Mouse (Mus musculus): Measurements from ENCODE around the gene 2900011O08Rik. TPM values are rescaled to one million over a fixed set of nuclear protein-coding genes. Genes with fewer than 3 reads are reported as not detected.
"Not testable (repeated sequence)": the region's sequence is repeated elsewhere in the genome, so short reads cannot be mapped to it uniquely, and the experiment has no call there.

The 2900011O08Rik gene
- total and polyA plus RNA-seq, 2 experiments from 2014 or later: 169 to 222 TPM

DNA sequence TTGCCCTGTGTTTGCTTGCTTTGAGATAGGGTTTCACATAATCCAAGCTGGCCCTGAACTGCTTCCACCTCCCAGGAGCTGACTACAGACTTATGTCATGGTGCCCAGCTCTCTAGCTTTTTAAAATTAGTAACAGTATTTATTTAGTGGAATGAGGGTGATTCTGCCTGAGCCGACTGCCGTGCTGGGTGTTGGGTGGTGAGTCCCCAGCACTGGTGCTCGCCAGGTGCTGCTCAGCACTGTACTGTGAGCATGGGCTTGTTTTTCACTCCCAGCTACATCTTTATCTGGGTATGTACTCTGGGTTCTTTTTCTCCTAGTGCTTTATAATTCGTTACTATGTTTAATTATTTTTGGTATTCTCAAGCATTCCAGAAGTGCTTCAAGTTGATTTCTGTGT, 41.3 kb upstream of the 2900011O08Rik start:
- no peak overlapping the region for H3K4me3 ChIP-seq (ENCODE audit: low read depth, low read length)
- no peak for TF ChIP-seq CTCF (IDR thresholded peaks at IDR 0.05)
- DNase-seq (ENCODE audit: low spot score): no peak
- H3K9ac ChIP-seq (replicated peaks; ENCODE audit: low read length, poor library complexity, severe bottlenecking): no peak overlapping the region
- H3K36me3 ChIP-seq (ENCODE audit: insufficient read depth, low read length): peaks cover 6% of the 10 kb centered on the region; the same call in 1 of the 2 replicates
- 0 out of 2 replicates have a peak, but pooled peaks cover 5% of the 10 kb centered on the region for H3K4me1 ChIP-seq (ENCODE audit: insufficient read depth, low read length)
- H3K27me3 ChIP-seq (ENCODE audit: insufficient read depth, low read length): no peaks in the 10 kb centered on the region
- ATAC-seq (ENCODE audit: low FRiP score): no peak
- no peaks in the 10 kb centered on the region for H3K9me3 ChIP-seq (ENCODE audit: low read length)
- H3K4me2 ChIP-seq (ENCODE audit: low read depth, low read length, poor library complexity, severe bottlenecking): no peak overlapping the region
- 75% methylated on average over 4 of the region's 4 CpGs for WGBS
- no peak overlapping the region for H3K27ac ChIP-seq (ENCODE audit: low read depth, low read length)

DNA sequence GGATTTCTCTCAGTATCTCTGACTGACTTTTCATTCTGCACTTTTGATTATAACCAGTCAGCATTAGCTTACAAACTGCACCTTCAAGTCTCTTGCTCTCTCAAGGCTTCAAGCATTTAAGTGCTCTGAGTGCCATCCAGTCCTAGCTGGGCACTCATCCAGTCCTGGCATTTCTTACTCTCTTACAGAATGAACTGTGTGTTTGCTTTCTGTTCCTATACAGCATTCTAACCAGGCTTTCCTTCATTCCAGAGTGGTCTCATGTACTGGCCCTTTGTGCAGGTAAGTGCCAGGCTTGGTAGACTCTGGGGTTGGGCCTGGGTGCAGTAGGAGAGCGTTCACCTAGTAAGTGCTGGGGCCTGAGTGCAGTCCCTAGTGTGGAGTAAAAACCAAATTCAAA, 40.1 kb upstream of the 2900011O08Rik start:
- H3K9me3 ChIP-seq (ENCODE audit: low read length): no peaks in the 10 kb centered on the region
- H3K4me1 ChIP-seq (ENCODE audit: insufficient read depth, low read length): 0 out of 2 replicates have a peak, but pooled peaks cover 2% of the 10 kb centered on the region
- H3K9ac ChIP-seq (replicated peaks; ENCODE audit: low read length, poor library complexity, severe bottlenecking): no peak overlapping the region
- DNase-seq (ENCODE audit: low spot score): no peak
- no peak overlapping the region for H3K27ac ChIP-seq (ENCODE audit: low read depth, low read length)
- H3K36me3 ChIP-seq (ENCODE audit: insufficient read depth, low read length): peaks cover 6% of the 10 kb centered on the region; the same call in 1 of the 2 replicates
- no peak for ATAC-seq (ENCODE audit: low FRiP score)
- H3K27me3 ChIP-seq (ENCODE audit: insufficient read depth, low read length): no peaks in the 10 kb centered on the region
- 83% methylated on average over 1 of the region's 1 CpGs for WGBS
- no peak overlapping the region for H3K4me2 ChIP-seq (ENCODE audit: low read depth, low read length, poor library complexity, severe bottlenecking)
- no peak for TF ChIP-seq CTCF (IDR thresholded peaks at IDR 0.05)
- no peak overlapping the region for H3K4me3 ChIP-seq (ENCODE audit: low read depth, low read length)

DNA sequence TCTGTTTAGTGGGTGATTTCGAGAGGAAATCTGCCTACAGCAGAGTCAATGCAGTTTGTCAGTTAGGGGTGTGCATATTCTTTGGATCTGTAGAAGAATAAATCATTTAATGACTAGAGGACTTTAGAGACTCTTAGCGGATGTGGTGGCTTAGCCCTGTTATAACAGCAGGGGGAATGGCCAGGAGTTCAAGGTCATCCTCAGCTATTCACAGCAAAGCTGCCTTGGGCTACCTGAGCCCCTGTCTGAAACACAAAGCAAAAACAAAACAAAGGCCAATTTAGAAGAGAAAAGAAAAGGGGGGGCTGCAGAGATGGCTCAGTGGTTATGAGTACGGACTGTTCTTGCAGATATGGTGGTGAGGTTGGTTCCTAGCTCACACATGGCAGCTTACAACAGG, 35.2 kb upstream of the 2900011O08Rik start:
- no peak overlapping the region for H3K4me2 ChIP-seq (ENCODE audit: low read depth, low read length, poor library complexity, severe bottlenecking)
- 67% methylated on average over 3 of the region's 3 CpGs for WGBS
- H3K4me1 ChIP-seq (ENCODE audit: insufficient read depth, low read length): no peaks in the 10 kb centered on the region
- no peak overlapping the region for H3K4me3 ChIP-seq (ENCODE audit: low read depth, low read length)
- TF ChIP-seq CTCF (IDR thresholded peaks at IDR 0.05): no peak
- peaks cover 6% of the 10 kb centered on the region; the same call in 1 of the 2 replicates for H3K36me3 ChIP-seq (ENCODE audit: insufficient read depth, low read length)
- no peak overlapping the region for H3K27ac ChIP-seq (ENCODE audit: low read depth, low read length)
- H3K9ac ChIP-seq (replicated peaks; ENCODE audit: low read length, poor library complexity, severe bottlenecking): no peak overlapping the region
- ATAC-seq (ENCODE audit: low FRiP score) (no peak), DNase-seq (ENCODE audit: low spot score) (no peak)
- H3K9me3 ChIP-seq (ENCODE audit: low read length): no peaks in the 10 kb centered on the region
- no peaks in the 10 kb centered on the region for H3K27me3 ChIP-seq (ENCODE audit: insufficient read depth, low read length)

DNA sequence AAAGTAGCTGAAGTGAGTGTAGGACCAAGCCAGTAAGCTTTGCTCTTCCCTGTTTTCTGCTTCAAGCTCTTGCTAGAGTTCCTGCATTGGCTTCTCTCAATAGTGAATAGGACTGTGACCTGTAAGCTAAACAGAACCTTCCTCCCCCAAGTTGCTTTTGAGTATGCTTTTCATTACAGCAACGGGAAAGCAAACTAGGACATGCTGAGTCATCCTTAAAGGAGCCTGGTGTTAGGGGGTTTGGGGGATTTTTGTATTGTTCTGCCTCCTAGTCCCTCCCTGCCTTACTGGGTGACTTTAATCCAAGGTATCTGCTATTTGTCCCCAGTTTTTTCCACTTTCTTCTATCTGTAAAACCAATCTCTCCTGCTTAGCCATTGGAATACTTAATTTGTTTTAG, 24.4 kb upstream of the 2900011O08Rik start:
- ATAC-seq (ENCODE audit: low FRiP score): no peak

DNA sequence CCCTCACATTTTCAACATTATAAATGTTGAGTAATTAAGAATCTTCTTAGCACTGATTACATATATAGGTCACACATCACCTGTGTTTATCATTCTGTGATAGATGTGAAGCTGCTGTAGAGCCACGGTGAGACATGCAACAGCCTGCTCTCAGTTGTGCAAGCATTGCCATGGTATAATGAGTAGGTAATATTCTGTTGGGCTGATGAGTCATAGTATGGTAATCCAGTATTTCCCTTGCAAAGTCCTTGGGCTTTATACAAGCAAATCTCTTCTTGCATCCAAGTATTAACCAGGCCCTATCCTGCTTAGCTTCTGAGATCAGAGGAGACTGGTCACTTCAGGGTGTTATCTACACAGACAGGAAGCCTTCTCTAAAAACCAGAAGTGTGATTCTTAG, 17.3 kb upstream of the 2900011O08Rik start:
- H3K4me3 ChIP-seq (ENCODE audit: low read depth, low read length): no peak overlapping the region
- WGBS: 89% methylated on average over 1 of the region's 1 CpGs
- H3K27me3 ChIP-seq (ENCODE audit: insufficient read depth, low read length): no peaks in the 10 kb centered on the region
- no peaks in the 10 kb centered on the region for H3K36me3 ChIP-seq (ENCODE audit: insufficient read depth, low read length)
- H3K4me2 ChIP-seq (ENCODE audit: low read depth, low read length, poor library complexity, severe bottlenecking): no peak overlapping the region
- no peaks in the 10 kb centered on the region for H3K9me3 ChIP-seq (ENCODE audit: low read length)
- H3K27ac ChIP-seq (ENCODE audit: low read depth, low read length): no peak overlapping the region
- no peak for TF ChIP-seq CTCF (IDR thresholded peaks at IDR 0.05)
- no peak overlapping the region for H3K9ac ChIP-seq (replicated peaks; ENCODE audit: low read length, poor library complexity, severe bottlenecking)
- ATAC-seq (ENCODE audit: low FRiP score): no peak
- DNase-seq (ENCODE audit: low spot score): no peak
- H3K4me1 ChIP-seq (ENCODE audit: insufficient read depth, low read length): no peaks in the 10 kb centered on the region

More for the DNA sequence above, 24.4 kb upstream of the 2900011O08Rik start:
- H3K4me1 ChIP-seq (ENCODE audit: insufficient read depth, low read length): no peaks in the 10 kb centered on the region
- WGBS: 21% methylated on average over 1 of the region's 1 CpGs
- H3K4me3 ChIP-seq (ENCODE audit: low read depth, low read length): no peak overlapping the region
- no peak overlapping the region for H3K27ac ChIP-seq (ENCODE audit: low read depth, low read length)
- no peak overlapping the region for H3K9ac ChIP-seq (replicated peaks; ENCODE audit: low read length, poor library complexity, severe bottlenecking)
- no peak for TF ChIP-seq CTCF (IDR thresholded peaks at IDR 0.05)
- no peaks in the 10 kb centered on the region for H3K36me3 ChIP-seq (ENCODE audit: insufficient read depth, low read length)
- H3K27me3 ChIP-seq (ENCODE audit: insufficient read depth, low read length): no peaks in the 10 kb centered on the region
- H3K9me3 ChIP-seq (ENCODE audit: low read length): no peaks in the 10 kb centered on the region
- H3K4me2 ChIP-seq (ENCODE audit: low read depth, low read length, poor library complexity, severe bottlenecking): no peak overlapping the region
- DNase-seq (ENCODE audit: low spot score): no peak

DNA sequence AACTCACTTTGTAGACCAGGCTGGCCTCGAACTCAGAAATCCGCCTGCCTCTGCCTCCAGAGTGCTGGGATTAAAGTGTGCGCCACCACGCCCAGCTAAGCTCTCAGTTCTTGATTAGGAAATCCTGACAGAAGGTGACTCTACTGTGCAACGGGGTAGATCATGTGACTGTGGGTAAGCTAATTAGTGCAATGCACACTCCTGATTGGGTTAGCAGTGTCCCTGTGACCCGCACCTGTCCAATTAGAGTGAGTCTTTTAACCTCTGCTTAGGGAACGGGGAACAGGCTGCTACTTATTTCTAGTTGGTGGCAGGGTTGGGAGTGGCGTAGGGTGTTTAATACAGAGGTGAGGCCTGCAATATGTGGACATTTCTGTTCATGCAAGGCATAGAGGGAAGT, 14.4 kb upstream of the 2900011O08Rik start:
- no peaks in the 10 kb centered on the region for H3K4me1 ChIP-seq (ENCODE audit: insufficient read depth, low read length)
- no peaks in the 10 kb centered on the region for H3K9me3 ChIP-seq (ENCODE audit: low read length)
- ATAC-seq (ENCODE audit: low FRiP score): no peak
- no peaks in the 10 kb centered on the region for H3K27me3 ChIP-seq (ENCODE audit: insufficient read depth, low read length)
- H3K4me2 ChIP-seq (ENCODE audit: low read depth, low read length, poor library complexity, severe bottlenecking): no peak overlapping the region
- DNase-seq (ENCODE audit: low spot score): no peak
- no peak overlapping the region for H3K27ac ChIP-seq (ENCODE audit: low read depth, low read length)
- H3K36me3 ChIP-seq (ENCODE audit: insufficient read depth, low read length): no peaks in the 10 kb centered on the region
- H3K9ac ChIP-seq (replicated peaks; ENCODE audit: low read length, poor library complexity, severe bottlenecking): no peak overlapping the region
- 94% methylated on average over 7 of the region's 8 CpGs for WGBS
- H3K4me3 ChIP-seq (ENCODE audit: low read depth, low read length): no peak overlapping the region
- TF ChIP-seq CTCF (IDR thresholded peaks at IDR 0.05): no peak

DNA sequence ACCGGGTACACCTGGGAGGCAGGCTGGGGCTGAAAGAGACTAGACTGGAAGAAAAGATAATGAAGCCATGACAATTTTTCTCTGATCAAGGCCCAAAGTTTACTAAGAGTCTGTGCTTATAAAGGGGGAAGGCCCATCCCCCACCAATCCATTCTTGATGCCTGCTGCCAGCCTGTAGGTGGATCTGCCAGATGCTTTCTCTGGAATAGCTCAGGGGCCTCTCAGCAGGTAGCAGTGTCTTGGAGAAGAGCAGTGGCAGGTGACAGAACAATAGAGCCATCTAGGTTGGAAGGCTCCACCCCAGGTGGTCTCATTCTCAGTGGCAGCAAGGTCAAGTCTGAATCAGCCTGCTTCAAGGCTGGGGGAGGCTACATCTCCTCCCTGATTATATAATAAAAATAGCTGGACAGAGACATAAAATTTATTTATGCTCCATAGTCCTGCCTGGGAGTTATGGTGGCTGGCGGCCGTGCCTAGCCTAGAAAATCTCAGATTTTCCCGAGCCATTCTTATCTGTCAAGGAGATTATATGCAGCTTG, 10.0 kb upstream of the 2900011O08Rik start:
- not testable (repeated sequence) for H3K36me3 ChIP-seq (ENCODE audit: insufficient read depth, low read length); H3K4me2 ChIP-seq (ENCODE audit: low read depth, low read length, poor library complexity, severe bottlenecking); DNase-seq (ENCODE audit: low spot score); H3K4me1 ChIP-seq (ENCODE audit: insufficient read depth, low read length); ATAC-seq (ENCODE audit: low FRiP score); H3K9ac ChIP-seq (replicated peaks; ENCODE audit: low read length, poor library complexity, severe bottlenecking); H3K27ac ChIP-seq (ENCODE audit: low read depth, low read length); H3K27me3 ChIP-seq (ENCODE audit: insufficient read depth, low read length); H3K4me3 ChIP-seq (ENCODE audit: low read depth, low read length); H3K9me3 ChIP-seq (ENCODE audit: low read length)
- WGBS: 75% methylated on average over 4 of the region's 4 CpGs

DNA sequence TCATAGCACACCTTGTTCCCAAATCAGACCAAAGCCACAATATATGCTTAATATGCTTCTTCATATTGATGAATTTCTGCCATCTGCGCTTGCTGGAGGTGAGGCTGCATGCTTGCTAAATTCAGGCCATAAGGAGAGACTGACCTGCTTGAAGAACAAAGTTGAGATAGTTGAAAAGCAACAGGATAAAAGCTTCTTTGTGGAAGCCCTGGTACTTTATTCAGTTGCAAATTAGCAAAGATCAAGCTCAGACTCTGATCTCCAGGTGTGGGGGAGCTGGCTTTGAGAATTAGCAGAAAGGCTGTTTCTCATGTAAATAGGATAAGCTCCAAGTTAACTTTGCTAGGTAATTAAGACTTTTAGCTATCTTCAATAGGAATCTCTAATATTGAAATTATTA, 9.4 kb upstream of the 2900011O08Rik start:
- H3K9me3 ChIP-seq (ENCODE audit: low read length); H3K9ac ChIP-seq (replicated peaks; ENCODE audit: low read length, poor library complexity, severe bottlenecking); H3K36me3 ChIP-seq (ENCODE audit: insufficient read depth, low read length); H3K4me2 ChIP-seq (ENCODE audit: low read depth, low read length, poor library complexity, severe bottlenecking); H3K27ac ChIP-seq (ENCODE audit: low read depth, low read length); ATAC-seq (ENCODE audit: low FRiP score); DNase-seq (ENCODE audit: low spot score); H3K27me3 ChIP-seq (ENCODE audit: insufficient read depth, low read length); H3K4me1 ChIP-seq (ENCODE audit: insufficient read depth, low read length); H3K4me3 ChIP-seq (ENCODE audit: low read depth, low read length): not testable (repeated sequence)
- WGBS: 57% methylated on average over 1 of the region's 1 CpGs

DNA sequence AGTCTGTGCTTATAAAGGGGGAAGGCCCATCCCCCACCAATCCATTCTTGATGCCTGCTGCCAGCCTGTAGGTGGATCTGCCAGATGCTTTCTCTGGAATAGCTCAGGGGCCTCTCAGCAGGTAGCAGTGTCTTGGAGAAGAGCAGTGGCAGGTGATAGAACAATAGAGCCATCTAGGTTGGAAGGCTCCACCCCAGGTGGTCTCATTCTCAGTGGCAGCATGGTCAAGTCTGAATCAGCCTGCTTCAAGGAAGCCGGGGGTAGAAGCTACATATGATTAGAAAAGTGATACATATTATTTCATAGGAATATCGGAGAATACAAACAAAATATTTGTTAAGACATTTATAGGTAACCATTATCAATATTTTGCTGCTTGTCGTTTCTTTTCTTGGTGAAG, 4.7 kb upstream of the 2900011O08Rik start:
- WGBS: 69% methylated on average over 3 of the region's 3 CpGs
- H3K27me3 ChIP-seq (ENCODE audit: insufficient read depth, low read length); ATAC-seq (ENCODE audit: low FRiP score): not testable (repeated sequence)

More for the DNA sequence above, 4.7 kb upstream of the 2900011O08Rik start:
- DNase-seq (ENCODE audit: low spot score); H3K4me2 ChIP-seq (ENCODE audit: low read depth, low read length, poor library complexity, severe bottlenecking); H3K4me1 ChIP-seq (ENCODE audit: insufficient read depth, low read length); H3K9ac ChIP-seq (replicated peaks; ENCODE audit: low read length, poor library complexity, severe bottlenecking); H3K27ac ChIP-seq (ENCODE audit: low read depth, low read length); H3K36me3 ChIP-seq (ENCODE audit: insufficient read depth, low read length); H3K9me3 ChIP-seq (ENCODE audit: low read length); H3K4me3 ChIP-seq (ENCODE audit: low read depth, low read length): not testable (repeated sequence)
